Mouse (Mus musculus) stomach, postnatal 0 days (tissue): ENCODE measurements around the gene Nfkb1. TPM values are rescaled to one million over a fixed set of nuclear protein-coding genes. Genes with fewer than 3 reads are reported as not detected.
A peak's percentile ranks its signal among the peaks of the same experiment; 100 is the strongest.

Experiments used
- ATAC-seq: fragments of 200-750 bp; cut with Nextera tagmentation; 2 replicates; pipeline ENCODE4 v1.8.0; 2017; ENCODE audit not compliant: low FRiP score, low TSS enrichment
- DNase-seq: peaks from one replicate; pipeline ENCODE4 v3.0.0-alpha.2; 2016; ENCODE audit warnings: low spot score
- H3K27ac ChIP-seq: fragments of 300-500 bp; sonication (generic); replicated peaks from 2 replicates; pipeline ENCODE4 v1.5.1; 2014; ENCODE audit warnings: mild to moderate bottlenecking, control low read depth
- H3K27me3 ChIP-seq: fragments of 300-500 bp; sonication (generic); 2 replicates; pipeline ENCODE4 v1.6.1; 2014; ENCODE audit warnings: low read length; ENCODE audit not compliant: control insufficient read depth, insufficient read depth
- H3K36me3 ChIP-seq: fragments of 300-500 bp; sonication (generic); 2 replicates; pipeline ENCODE4 v1.6.1; 2014; ENCODE audit warnings: low read length, mixed read lengths; ENCODE audit not compliant: control insufficient read depth, insufficient read depth
- H3K4me1 ChIP-seq: fragments of 300-500 bp; sonication (generic); replicated peaks from 2 replicates; pipeline ENCODE4 v1.6.1; 2014; ENCODE audit warnings: antibody characterized with exemption; ENCODE audit not compliant: control insufficient read depth, insufficient read depth
- H3K4me2 ChIP-seq: fragments of 300-500 bp; sonication (generic); replicated peaks from 2 replicates; pipeline ENCODE4 v1.6.1; 2014; ENCODE audit warnings: low read depth, mild to moderate bottlenecking, control low read depth, moderate library complexity
- H3K4me3 ChIP-seq: fragments of 300-500 bp; sonication (generic); 2 replicates; pipeline ENCODE4 v1.5.1; 2014; ENCODE audit warnings: low read depth, low read length, control low read depth
- H3K9ac ChIP-seq: fragments of 300-500 bp; sonication (generic); 2 replicates; pipeline ENCODE4 v1.6.1; 2014; ENCODE audit warnings: mild to moderate bottlenecking, low read length, control low read depth, mixed read lengths
- H3K9me3 ChIP-seq: fragments of 300-500 bp; sonication (generic); 2 replicates; pipeline ENCODE4 v1.6.1; 2016; ENCODE audit warnings: low read length; ENCODE audit not compliant: control insufficient read depth
- CTCF ChIP-seq: IDR thresholded peaks from 2 replicates; pipeline ENCODE4 v1.5.1; 2016; ENCODE audit warnings: antibody characterized with exemption, low read depth, mild to moderate bottlenecking, moderate library complexity
- EP300 ChIP-seq: optimal IDR thresholded peaks from 2 replicates; pipeline ENCODE3; 2016; ENCODE audit warnings: antibody characterized with exemption
- WGBS: fragments of 180-500 bp; shearing (Covaris S2); extraction: QIAGEN DNeasy Blood & Tissue Kit; methylation state at CpG from one replicate; pipeline ENCODE4 v1.1.7; 2014; 5-methylcytosine and 5-hydroxymethylcytosine counted together
- polyA plus RNA-seq: library from polyadenylated mRNA; unstranded; fragments of >200 nt; fragmentation: Nextera tagmentation; extraction: Ambion mirVana; gene quantifications from 2 replicates; pipeline ENCODE4 v1.2.1, GENCODE M21; 2015

Gene Nfkb1
- polyA plus RNA-seq, 1 experiment from 2014 or later, result 13.7 TPM

DNA sequence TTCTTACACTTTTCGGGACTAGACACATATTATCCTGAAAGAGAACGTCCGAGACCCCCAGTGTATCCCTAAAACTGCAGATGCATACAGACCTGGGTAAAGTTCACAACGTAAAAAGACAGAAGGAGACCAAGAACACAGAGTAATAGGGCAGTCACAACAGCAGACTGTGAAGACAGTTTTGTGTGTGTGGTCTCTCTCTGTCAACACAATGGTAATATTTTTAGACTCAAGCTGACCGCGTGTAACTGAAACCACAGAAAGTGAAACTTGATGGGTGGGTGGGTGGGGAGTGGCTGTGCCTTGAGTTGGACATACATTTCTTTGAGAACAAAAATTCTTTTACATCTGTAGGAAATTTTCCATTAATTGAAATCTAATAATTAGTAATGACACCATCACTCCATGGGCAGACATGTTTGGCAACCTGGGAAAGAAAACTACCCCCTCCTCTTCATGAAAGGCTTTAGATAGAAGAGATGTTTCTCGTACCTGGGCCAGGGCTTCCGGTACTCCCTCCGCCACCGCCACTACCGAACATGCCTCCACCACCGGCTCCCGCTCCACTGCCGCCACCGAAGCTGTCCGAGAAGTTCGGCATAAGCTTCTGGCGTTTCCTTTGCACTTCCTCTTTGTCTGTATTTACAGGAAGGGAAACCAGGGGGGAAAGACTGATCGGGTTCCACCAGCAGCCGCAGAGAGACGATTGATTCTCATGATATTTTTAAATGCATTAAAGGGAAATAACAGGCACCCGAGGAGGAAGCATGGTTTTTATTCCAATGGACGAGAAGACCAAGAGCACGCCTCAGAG, 83.5 kb downstream of the Nfkb1 start:
- Histone ChIP-seq H3K9me3 (no peaks in the 10 kb centered on the region), H3K4me1 (no peaks in the 10 kb centered on the region; the same call in 1 of the 2 replicates), H3K36me3 (peaks cover 36% of the 10 kb centered on the region), H3K27ac (peak overlapping the region; percentile 69), H3K27me3 (no peaks in the 10 kb centered on the region), H3K4me2 (0 out of 2 replicates have a peak overlapping the region, but pooled peaks have one; percentile 20), H3K9ac (no peak overlapping the region), H3K4me3 (no peak overlapping the region; the same call in 1 of the 2 replicates)
- no peak for DNase-seq
- ATAC-seq, result no peak
- TF ChIP-seq EP300, result no peak
- WGBS, result 77% methylated on average over 24 of the region's 24 CpGs

DNA sequence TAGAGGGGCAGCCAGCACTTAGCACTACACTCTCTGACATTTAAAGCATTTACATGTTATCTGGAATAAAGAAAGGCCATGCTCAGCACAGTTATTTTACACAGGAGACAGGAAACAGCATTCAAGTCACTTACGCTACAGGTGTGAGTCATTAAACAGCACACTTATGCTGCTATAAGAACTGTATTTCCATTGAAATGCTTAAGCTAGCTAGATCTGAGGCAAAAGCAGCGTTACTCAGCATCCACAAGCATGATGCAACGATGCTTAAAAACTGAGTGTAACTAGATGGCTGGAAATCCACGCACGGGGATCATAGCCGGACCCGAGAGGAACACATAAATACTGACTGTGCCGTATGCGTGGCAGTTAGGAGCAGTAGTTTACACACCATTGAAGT, 84.3 kb downstream of the Nfkb1 start:
- peak overlapping the region; percentile 59 for H3K27ac ChIP-seq
- no peak for ATAC-seq
- no peak overlapping the region for H3K9ac ChIP-seq
- DNase-seq, result no peak
- WGBS, result 40% methylated on average over 9 of the region's 9 CpGs
- TF ChIP-seq EP300 (no peak), CTCF (no peak)
- H3K4me3 ChIP-seq, result no peak overlapping the region
- H3K27me3 ChIP-seq, result no peaks in the 10 kb centered on the region
- H3K4me2 ChIP-seq, result no peak overlapping the region
- no peaks in the 10 kb centered on the region for H3K9me3 ChIP-seq
- H3K36me3 ChIP-seq, result peaks cover 36% of the 10 kb centered on the region
- no peaks in the 10 kb centered on the region; the same call in 1 of the 2 replicates for H3K4me1 ChIP-seq

- peaks cover 36% of the 10 kb centered on the region for H3K36me3 ChIP-seq
- no peak for ATAC-seq
These were observed 84.8 kb downstream of the Nfkb1 start for GRCm38 (mm10) chr3:135606592-135606991.

DNA sequence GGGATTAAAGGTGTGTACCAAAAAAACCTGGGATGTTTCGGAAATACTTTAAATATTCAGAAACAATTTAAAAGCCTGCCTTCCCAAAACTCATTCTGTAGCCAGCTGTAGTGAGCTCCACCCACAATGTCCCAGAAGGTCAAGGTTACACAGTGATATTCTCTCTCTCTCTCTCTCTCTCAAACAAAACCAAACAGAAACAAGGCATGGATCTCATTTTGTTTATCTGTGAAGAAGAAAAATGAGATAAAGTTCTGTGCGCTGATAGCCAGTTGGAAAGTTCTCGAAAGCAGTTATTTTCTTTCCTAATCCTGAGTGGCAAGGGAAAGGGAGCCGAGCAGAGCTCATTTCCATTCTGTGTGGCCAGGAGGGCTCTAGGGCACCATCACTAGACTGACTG, 85.9 kb downstream of the Nfkb1 start:
- Histone ChIP-seq H3K4me3 (no peak overlapping the region), H3K4me1 (no peaks in the 10 kb centered on the region; the same call in 1 of the 2 replicates), H3K9ac (no peak overlapping the region), H3K4me2 (no peak overlapping the region), H3K27me3 (no peaks in the 10 kb centered on the region), H3K36me3 (peaks cover 31% of the 10 kb centered on the region), H3K9me3 (no peaks in the 10 kb centered on the region), H3K27ac (no peak overlapping the region)
- ATAC-seq (no peak; the same call in 1 of the 2 replicates), DNase-seq (no peak)
- no peak for TF ChIP-seq CTCF
- no peak for TF ChIP-seq EP300
- 39% methylated on average over 4 of the region's 4 CpGs for WGBS

More at GRCm38 (mm10) chr3:135606592-135606991, 84.8 kb downstream of the Nfkb1 start:
- TF ChIP-seq EP300, result no peak
- TF ChIP-seq CTCF, result no peak
- Histone ChIP-seq H3K4me2 (no peak overlapping the region), H3K9me3 (no peaks in the 10 kb centered on the region), H3K27me3 (no peaks in the 10 kb centered on the region), H3K9ac (no peak overlapping the region), H3K4me3 (no peak overlapping the region), H3K4me1 (no peaks in the 10 kb centered on the region; the same call in 1 of the 2 replicates), H3K27ac (no peak overlapping the region)
- WGBS, result 76% methylated on average over 8 of the region's 8 CpGs
- no peak for DNase-seq

GRCm38 (mm10) chr3:135604626-135605417, 86.5 kb downstream of the Nfkb1 start:
- Histone ChIP-seq H3K36me3 (peaks cover 34% of the 10 kb centered on the region), H3K9me3 (no peaks in the 10 kb centered on the region), H3K4me1 (no peaks in the 10 kb centered on the region; the same call in 1 of the 2 replicates), H3K4me3 (no peak overlapping the region), H3K27me3 (no peaks in the 10 kb centered on the region), H3K27ac (peak overlapping the region; percentile 63), H3K9ac (no peak overlapping the region), H3K4me2 (no peak overlapping the region)
- DNase-seq, result no peak
- TF ChIP-seq CTCF (no peak), EP300 (peak; percentile 31)
- 72% methylated on average over 10 of the region's 10 CpGs for WGBS
- peak; percentile 41; the same call in 1 of the 2 replicates for ATAC-seq
